Mouse (Mus musculus): ENCODE data around the gene Stac2. TPM values are rescaled to one million over a fixed set of nuclear protein-coding genes. Genes with fewer than 3 reads are reported as not detected.

The Stac2 gene
- polyA plus RNA-seq, 1 experiment from 2014 or later: 0.17 TPM

GRCm38 (mm10) chr11:98003171-98003671 is 50.0 kb downstream of the Stac2 start:
- WGBS: 23% methylated on average over 17 of the region's 17 CpGs
- DNase-seq (ENCODE audit: low spot score): no peak
- H3K27ac ChIP-seq (replicated peaks; ENCODE audit: low read depth, low read length): no peak overlapping the region
- peak overlapping the region; percentile 5; the same call in 1 of the 2 replicates for H3K4me3 ChIP-seq (ENCODE audit: low read depth, low read length)
- H3K4me1 ChIP-seq (ENCODE audit: control insufficient read depth, insufficient read depth, low read length): peaks cover 18% of the 10 kb centered on the region
- H3K27me3 ChIP-seq (ENCODE audit: control insufficient read depth, insufficient read depth, low read length): peaks cover 12% of the 10 kb centered on the region
- no peak overlapping the region for H3K9ac ChIP-seq (ENCODE audit: low read length)
- H3K36me3 ChIP-seq (ENCODE audit: control insufficient read depth, insufficient read depth, low read length): no peaks in the 10 kb centered on the region
- peak; percentile 44; the same call in 1 of the 2 replicates for ATAC-seq (ENCODE audit: insufficient number of reproducible peaks, low FRiP score, low TSS enrichment, low read depth)
- peak overlapping the region; percentile 27; the same call in 1 of the 2 replicates for H3K4me2 ChIP-seq (ENCODE audit: low read depth, severe bottlenecking)
- no peaks in the 10 kb centered on the region for H3K9me3 ChIP-seq (ENCODE audit: control insufficient read depth, low read length)

- H3K27me3 ChIP-seq (ENCODE audit: control insufficient read depth, insufficient read depth, low read length): peaks cover 12% of the 10 kb centered on the region
- no peak for ATAC-seq (ENCODE audit: insufficient number of reproducible peaks, low FRiP score, low TSS enrichment, low read depth)
- peak overlapping the region; percentile 5; the same call in 1 of the 2 replicates for H3K4me3 ChIP-seq (ENCODE audit: low read depth, low read length)
- no peaks in the 10 kb centered on the region for H3K36me3 ChIP-seq (ENCODE audit: control insufficient read depth, insufficient read depth, low read length)
- WGBS: 2% methylated on average over 12 of the region's 12 CpGs
- H3K9me3 ChIP-seq (ENCODE audit: control insufficient read depth, low read length): no peaks in the 10 kb centered on the region
- H3K4me2 ChIP-seq (ENCODE audit: low read depth, severe bottlenecking): peak overlapping the region; percentile 27
- no peak overlapping the region for H3K9ac ChIP-seq (ENCODE audit: low read length)
- H3K27ac ChIP-seq (replicated peaks; ENCODE audit: low read depth, low read length): no peak overlapping the region
- DNase-seq (ENCODE audit: low spot score): peak; percentile 92
- H3K4me1 ChIP-seq (ENCODE audit: control insufficient read depth, insufficient read depth, low read length): peaks cover 18% of the 10 kb centered on the region
Observed at GRCm38 (mm10) chr11:98002627-98003026, 50.6 kb downstream of the Stac2 start.

- Histone ChIP-seq H3K9ac (ENCODE audit: low read length) (no peak overlapping the region), H3K36me3 (ENCODE audit: control insufficient read depth, insufficient read depth, low read length) (no peaks in the 10 kb centered on the region), H3K27me3 (ENCODE audit: control insufficient read depth, insufficient read depth, low read length) (peaks cover 12% of the 10 kb centered on the region), H3K4me3 (ENCODE audit: low read depth, low read length) (no peak overlapping the region), H3K4me2 (ENCODE audit: low read depth, severe bottlenecking) (no peak overlapping the region), H3K4me1 (ENCODE audit: control insufficient read depth, insufficient read depth, low read length) (peaks cover 18% of the 10 kb centered on the region), H3K27ac (replicated peaks; ENCODE audit: low read depth, low read length) (no peak overlapping the region), H3K9me3 (ENCODE audit: control insufficient read depth, low read length) (no peaks in the 10 kb centered on the region)
- WGBS: 57% methylated on average over 6 of the region's 6 CpGs
- ATAC-seq (ENCODE audit: insufficient number of reproducible peaks, low FRiP score, low TSS enrichment, low read depth) (no peak), DNase-seq (ENCODE audit: low spot score) (no peak)
Observed at GRCm38 (mm10) chr11:98001986-98002385, 51.3 kb downstream of the Stac2 start.

GRCm38 (mm10) chr11:98001351-98001824 is 51.9 kb downstream of the Stac2 start:
- Histone ChIP-seq H3K4me2 (ENCODE audit: low read depth, severe bottlenecking) (no peak overlapping the region), H3K36me3 (ENCODE audit: control insufficient read depth, insufficient read depth, low read length) (no peaks in the 10 kb centered on the region), H3K9ac (ENCODE audit: low read length) (no peak overlapping the region), H3K4me1 (ENCODE audit: control insufficient read depth, insufficient read depth, low read length) (peaks cover 18% of the 10 kb centered on the region), H3K9me3 (ENCODE audit: control insufficient read depth, low read length) (no peaks in the 10 kb centered on the region), H3K4me3 (ENCODE audit: low read depth, low read length) (no peak overlapping the region), H3K27me3 (ENCODE audit: control insufficient read depth, insufficient read depth, low read length) (peaks cover 12% of the 10 kb centered on the region), H3K27ac (replicated peaks; ENCODE audit: low read depth, low read length) (no peak overlapping the region)
- no peak for ATAC-seq (ENCODE audit: insufficient number of reproducible peaks, low FRiP score, low TSS enrichment, low read depth)
- DNase-seq (ENCODE audit: low spot score): no peak
- 20% methylated on average over 11 of the region's 11 CpGs for WGBS

- ATAC-seq (ENCODE audit: insufficient number of reproducible peaks, low FRiP score, low TSS enrichment, low read depth): no peak
- Histone ChIP-seq H3K4me1 (ENCODE audit: control insufficient read depth, insufficient read depth, low read length) (peaks cover 18% of the 10 kb centered on the region), H3K36me3 (ENCODE audit: control insufficient read depth, insufficient read depth, low read length) (no peaks in the 10 kb centered on the region), H3K4me2 (ENCODE audit: low read depth, severe bottlenecking) (no peak overlapping the region), H3K27ac (replicated peaks; ENCODE audit: low read depth, low read length) (no peak overlapping the region), H3K9me3 (ENCODE audit: control insufficient read depth, low read length) (no peaks in the 10 kb centered on the region), H3K9ac (ENCODE audit: low read length) (no peak overlapping the region), H3K4me3 (ENCODE audit: low read depth, low read length) (no peak overlapping the region), H3K27me3 (ENCODE audit: control insufficient read depth, insufficient read depth, low read length) (peaks cover 12% of the 10 kb centered on the region)
- no peak for DNase-seq (ENCODE audit: low spot score)
- 18% methylated on average over 7 of the region's 7 CpGs for WGBS
Observed at GRCm38 (mm10) chr11:98000378-98001140, 52.7 kb downstream of the Stac2 start.

GRCm38 (mm10) chr11:97999748-98000147 is 53.5 kb downstream of the Stac2 start:
- Histone ChIP-seq H3K9ac (ENCODE audit: low read length) (no peak overlapping the region), H3K4me3 (ENCODE audit: low read depth, low read length) (no peak overlapping the region), H3K4me1 (ENCODE audit: control insufficient read depth, insufficient read depth, low read length) (peaks cover 26% of the 10 kb centered on the region), H3K4me2 (ENCODE audit: low read depth, severe bottlenecking) (no peak overlapping the region), H3K27ac (replicated peaks; ENCODE audit: low read depth, low read length) (no peak overlapping the region), H3K36me3 (ENCODE audit: control insufficient read depth, insufficient read depth, low read length) (no peaks in the 10 kb centered on the region), H3K27me3 (ENCODE audit: control insufficient read depth, insufficient read depth, low read length) (peaks cover 15% of the 10 kb centered on the region), H3K9me3 (ENCODE audit: control insufficient read depth, low read length) (no peaks in the 10 kb centered on the region)
- ATAC-seq (ENCODE audit: insufficient number of reproducible peaks, low FRiP score, low TSS enrichment, low read depth): no peak
- no peak for DNase-seq (ENCODE audit: low spot score)
- WGBS: 60% methylated on average over 5 of the region's 5 CpGs

- peaks cover 16% of the 10 kb centered on the region for H3K27me3 ChIP-seq (ENCODE audit: control insufficient read depth, insufficient read depth, low read length)
- no peak overlapping the region for H3K27ac ChIP-seq (replicated peaks; ENCODE audit: low read depth, low read length)
- H3K36me3 ChIP-seq (ENCODE audit: control insufficient read depth, insufficient read depth, low read length): no peaks in the 10 kb centered on the region
- H3K9ac ChIP-seq (ENCODE audit: low read length): no peak overlapping the region
- WGBS: 73% methylated on average over 7 of the region's 7 CpGs
- ATAC-seq (ENCODE audit: insufficient number of reproducible peaks, low FRiP score, low TSS enrichment, low read depth) (no peak), DNase-seq (ENCODE audit: low spot score) (no peak)
- H3K9me3 ChIP-seq (ENCODE audit: control insufficient read depth, low read length): no peaks in the 10 kb centered on the region
- peaks cover 29% of the 10 kb centered on the region for H3K4me1 ChIP-seq (ENCODE audit: control insufficient read depth, insufficient read depth, low read length)
- H3K4me2 ChIP-seq (ENCODE audit: low read depth, severe bottlenecking): no peak overlapping the region
- no peak overlapping the region for H3K4me3 ChIP-seq (ENCODE audit: low read depth, low read length)
Observed at GRCm38 (mm10) chr11:97998898-97999608, 54.2 kb downstream of the Stac2 start.

- no peak for ATAC-seq (ENCODE audit: insufficient number of reproducible peaks, low FRiP score, low TSS enrichment, low read depth)
- H3K27me3 ChIP-seq (ENCODE audit: control insufficient read depth, insufficient read depth, low read length): peaks cover 16% of the 10 kb centered on the region
- WGBS: 80% methylated on average over 11 of the region's 11 CpGs
Observed at GRCm38 (mm10) chr11:97998074-97998793, 55.0 kb downstream of the Stac2 start.

More at GRCm38 (mm10) chr11:97998074-97998793, 55.0 kb downstream of the Stac2 start:
- H3K4me3 ChIP-seq (ENCODE audit: low read depth, low read length): no peak overlapping the region
- no peaks in the 10 kb centered on the region for H3K36me3 ChIP-seq (ENCODE audit: control insufficient read depth, insufficient read depth, low read length)
- H3K9ac ChIP-seq (ENCODE audit: low read length): no peak overlapping the region
- H3K27ac ChIP-seq (replicated peaks; ENCODE audit: low read depth, low read length): no peak overlapping the region
- H3K9me3 ChIP-seq (ENCODE audit: control insufficient read depth, low read length): no peaks in the 10 kb centered on the region
- peaks cover 29% of the 10 kb centered on the region for H3K4me1 ChIP-seq (ENCODE audit: control insufficient read depth, insufficient read depth, low read length)
- no peak for DNase-seq (ENCODE audit: low spot score)
- H3K4me2 ChIP-seq (ENCODE audit: low read depth, severe bottlenecking): no peak overlapping the region

Data from limb, embryonic 11.5 days (tissue).